Mouse (Mus musculus) ES-E14 (cell line): ENCODE results near the gene Nrd1. TPM values are rescaled to one million over a fixed set of nuclear protein-coding genes. Genes with fewer than 3 reads are reported as not detected.

Experiments used
- DNase-seq: peaks from one replicate; pipeline ENCODE4 v3.0.0-alpha.2; 2013; ENCODE audit warnings: low read depth, low spot score
- H3K27ac ChIP-seq: 2 replicates; pipeline ENCODE4 v1.5.1; 2012; ENCODE audit warnings: low read depth, mild to moderate bottlenecking, low read length, moderate library complexity, mixed read lengths; ENCODE audit not compliant: poor library complexity, insufficient read depth, severe bottlenecking
- H3K36me3 ChIP-seq: 2 replicates; pipeline ENCODE4 v1.6.1; 2012; ENCODE audit warnings: mild to moderate bottlenecking, low read length, moderate library complexity, mixed read lengths; ENCODE audit not compliant: control insufficient read depth, poor library complexity, insufficient read depth, severe bottlenecking
- H3K4me1 ChIP-seq, 2 experiments: fragments of 150-350 bp in 1 of 2; sonication (generic) in 1 of 2; 2 replicates each; pipeline ENCODE4 v1.6.1; 2012; ENCODE audit warnings: low read length in 2 of 2, mild to moderate bottlenecking in 1 of 2, mixed read lengths in 1 of 2; ENCODE audit not compliant: control insufficient read depth in 2 of 2, insufficient read depth in 2 of 2, poor library complexity in 1 of 2
- H3K4me3 ChIP-seq, 2 experiments: fragments of 150-350 bp in 1 of 2; sonication (generic) in 1 of 2; 2 replicates each; pipeline ENCODE4 v1.5.1; 2012; ENCODE audit warnings: low read length in 2 of 2, low read depth in 1 of 2, mild to moderate bottlenecking in 1 of 2, mixed read lengths in 1 of 2; ENCODE audit not compliant: insufficient read depth in 1 of 2, poor library complexity in 1 of 2, severe bottlenecking in 1 of 2
- H3K9ac ChIP-seq: 2 replicates; pipeline ENCODE4 v1.6.1; 2012; ENCODE audit warnings: low read depth, mild to moderate bottlenecking, low read length, mixed read lengths; ENCODE audit not compliant: poor library complexity, insufficient read depth, severe bottlenecking
- H3K9me3 ChIP-seq: fragments of 150-350 bp; sonication (generic); 2 replicates; pipeline ENCODE4 v1.6.1; 2012; ENCODE audit warnings: low read depth, mild to moderate bottlenecking, low read length; ENCODE audit not compliant: control insufficient read depth, insufficient read depth
- CHD2 ChIP-seq: IDR thresholded peaks from 2 replicates; pipeline ENCODE4 v1.6.1; 2014; ENCODE audit warnings: mild to moderate bottlenecking, low read depth, low read length, inconsistent platforms
- HCFC1 ChIP-seq: IDR thresholded peaks from 2 replicates; pipeline ENCODE4 v1.6.1; 2012; ENCODE audit warnings: low read length, inconsistent platforms, borderline replicate concordance; ENCODE audit not compliant: insufficient read depth
- MAFK ChIP-seq: IDR thresholded peaks from 2 replicates; pipeline ENCODE4 v1.6.1; 2014; ENCODE audit warnings: mild to moderate bottlenecking, low read depth, low read length, inconsistent platforms; ENCODE audit not compliant: insufficient read depth
- ZC3H11A ChIP-seq: IDR thresholded peaks from 2 replicates; pipeline ENCODE4 v1.6.1; 2012; ENCODE audit warnings: low read depth, mild to moderate bottlenecking, inconsistent platforms, low read length, borderline replicate concordance
- ZNF384 ChIP-seq: IDR thresholded peaks from 2 replicates; pipeline ENCODE4 v1.6.1; 2012; ENCODE audit warnings: low read depth, low read length, inconsistent platforms
- in situ Hi-C, 2 experiments: fragments of 600-800 bp; cut with MboI; formaldehyde crosslinking; loops; one replicate each; pipeline ENCODE4 v1.15.1; 2025; ENCODE audit warnings: low sequenced_read_pairs in 2 of 2, inconsistent platforms in 1 of 2; ENCODE audit not compliant: unreplicated experiment in 2 of 2
- total RNA-seq: library from RNA; depleted of rRNA; stranded (reverse); fragments of 300-350 nt; gene quantifications from 2 replicates; pipeline ENCODE4 v1.2.3, GENCODE M21; 2012; rRNA removed

Gene Nrd1
- total RNA-seq, 1 experiment = 53.9 TPM

GRCm38 (mm10) chr4:109109012-109109411, 108.6 kb downstream of the Nrd1 start:
- peaks cover 0 to 3% of the 10 kb centered on the region in 2 experiments; a peak in 1 of 4 replicates for H3K4me1 ChIP-seq
- H3K4me3 ChIP-seq = no peak overlapping the region
- no peak for TF ChIP-seq ZC3H11A
- no peak for TF ChIP-seq CHD2
- no peak for TF ChIP-seq ZNF384
- no peak for TF ChIP-seq HCFC1
- TF ChIP-seq MAFK = no peak
- H3K27ac ChIP-seq = no peak overlapping the region
- no peak overlapping the region for H3K9ac ChIP-seq
- H3K36me3 ChIP-seq = no peaks in the 10 kb centered on the region
- no peaks in the 10 kb centered on the region for H3K9me3 ChIP-seq
- DNase-seq = no peak
- in situ Hi-C loops = no loop called here

- Histone ChIP-seq H3K27ac (no peak overlapping the region), H3K36me3 (no peaks in the 10 kb centered on the region), H3K9ac (no peak overlapping the region), H3K9me3 (no peaks in the 10 kb centered on the region), H3K4me1 (peaks cover 0 to 3% of the 10 kb centered on the region in 2 experiments; a peak in 1 of 4 replicates), H3K4me3 (no peak overlapping the region)
- TF ChIP-seq ZC3H11A = no peak
- TF ChIP-seq ZNF384 = no peak
- TF ChIP-seq MAFK = no peak
- no peak for TF ChIP-seq HCFC1
- no peak for TF ChIP-seq CHD2
- no peak for DNase-seq
- in situ Hi-C loops = no loop called here
Measured at GRCm38 (mm10) chr4:109109686-109110085, 109.2 kb downstream of the Nrd1 start.

- H3K4me3 ChIP-seq = no peak overlapping the region
- no peak for TF ChIP-seq HCFC1
- no peak for TF ChIP-seq MAFK
- no peak for TF ChIP-seq CHD2
- no peak for TF ChIP-seq ZC3H11A
- TF ChIP-seq ZNF384 = no peak
- H3K27ac ChIP-seq = no peak overlapping the region
- H3K36me3 ChIP-seq = no peaks in the 10 kb centered on the region
- DNase-seq = no peak
- no peaks in the 10 kb centered on the region for H3K9me3 ChIP-seq
- in situ Hi-C loops = no loop called here
- no peak overlapping the region for H3K9ac ChIP-seq
- peaks cover 0 to 3% of the 10 kb centered on the region in 2 experiments; a peak in 1 of 4 replicates for H3K4me1 ChIP-seq
Measured at GRCm38 (mm10) chr4:109110978-109111377, 110.5 kb downstream of the Nrd1 start.

Other genes starting within 250 kb of the Nrd1 start
- 7.8 and 8.7 TPM in 2 replicates for gene Zfyve9, start 219.9 kb upstream of the Nrd1 start, total RNA-seq
- gene Btf3l4, start 167.0 kb upstream of the Nrd1 start, total RNA-seq = 40.9 and 44.6 TPM in 2 replicates
- 65.1 and 91.4 TPM in 2 replicates for gene Txndc12, start 166.1 kb upstream of the Nrd1 start, total RNA-seq
- 26.2 and 26.7 TPM in 2 replicates for gene Kti12, start 152.9 kb upstream of the Nrd1 start, total RNA-seq
- gene A730015C16Rik, start 152.0 kb upstream of the Nrd1 start, total RNA-seq = 2.6 and 3.1 TPM in 2 replicates
- 2.3 and 5.1 TPM in 2 replicates for gene Rab3b, start 121.6 kb upstream of the Nrd1 start, total RNA-seq
- 35.6 and 39.5 TPM in 2 replicates for gene Osbpl9, start 201.6 kb downstream of the Nrd1 start, total RNA-seq
- gene Calr4, start 233.8 kb downstream of the Nrd1 start, total RNA-seq = 1.4 TPM in 2 replicates